Mouse (Mus musculus) ES-E14 (cell line): ENCODE measurements around the gene Fer1l5.

Source experiments
- CHD2 ChIP-seq: IDR thresholded peaks from 2 replicates; pipeline ENCODE4 v1.6.1; 2014; ENCODE audit warnings: mild to moderate bottlenecking, low read depth, low read length, inconsistent platforms
- HCFC1 ChIP-seq: IDR thresholded peaks from 2 replicates; pipeline ENCODE4 v1.6.1; 2012; ENCODE audit warnings: low read length, inconsistent platforms, borderline replicate concordance; ENCODE audit not compliant: insufficient read depth
- MAFK ChIP-seq: IDR thresholded peaks from 2 replicates; pipeline ENCODE4 v1.6.1; 2014; ENCODE audit warnings: mild to moderate bottlenecking, low read depth, low read length, inconsistent platforms; ENCODE audit not compliant: insufficient read depth
- ZC3H11A ChIP-seq: IDR thresholded peaks from 2 replicates; pipeline ENCODE4 v1.6.1; 2012; ENCODE audit warnings: low read depth, mild to moderate bottlenecking, inconsistent platforms, low read length, borderline replicate concordance
- ZNF384 ChIP-seq: IDR thresholded peaks from 2 replicates; pipeline ENCODE4 v1.6.1; 2012; ENCODE audit warnings: low read depth, low read length, inconsistent platforms

DNA sequence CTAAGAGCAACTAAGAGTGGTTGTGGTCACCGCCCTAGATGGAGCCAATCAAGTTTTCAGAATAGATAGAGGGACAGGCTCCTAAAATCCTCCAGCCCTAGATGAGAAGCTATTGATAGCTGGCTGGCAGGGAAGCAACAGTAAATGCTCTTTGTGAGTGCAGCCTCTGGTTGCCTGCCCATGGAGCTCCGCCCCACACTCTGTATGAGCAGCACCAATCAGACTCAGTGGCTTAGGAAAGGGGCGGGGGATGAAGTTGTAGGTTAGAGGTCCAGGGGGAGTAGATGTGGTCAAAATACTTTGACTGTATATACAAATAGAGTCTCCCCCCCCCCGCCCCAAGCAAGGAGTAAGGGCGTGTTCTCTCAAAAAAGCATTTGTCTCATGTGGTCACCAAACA lies 95.4 kb downstream of the Fer1l5 start:
- TF ChIP-seq ZNF384 (no peak), MAFK (no peak), CHD2 (no peak), ZC3H11A (no peak), HCFC1 (no peak)
